Mouse (Mus musculus): Measurements from ENCODE around the gene Slc7a7. TPM values are rescaled to one million over a fixed set of nuclear protein-coding genes. Genes with fewer than 3 reads are reported as not detected.
"Not testable (repeated sequence)": the region's sequence is repeated elsewhere in the genome, so short reads cannot be mapped to it uniquely, and the experiment has no call there.

Slc7a7 gene
- total RNA-seq, 2 experiments from 2014 or later: 2.9 to 3.4 TPM

DNA sequence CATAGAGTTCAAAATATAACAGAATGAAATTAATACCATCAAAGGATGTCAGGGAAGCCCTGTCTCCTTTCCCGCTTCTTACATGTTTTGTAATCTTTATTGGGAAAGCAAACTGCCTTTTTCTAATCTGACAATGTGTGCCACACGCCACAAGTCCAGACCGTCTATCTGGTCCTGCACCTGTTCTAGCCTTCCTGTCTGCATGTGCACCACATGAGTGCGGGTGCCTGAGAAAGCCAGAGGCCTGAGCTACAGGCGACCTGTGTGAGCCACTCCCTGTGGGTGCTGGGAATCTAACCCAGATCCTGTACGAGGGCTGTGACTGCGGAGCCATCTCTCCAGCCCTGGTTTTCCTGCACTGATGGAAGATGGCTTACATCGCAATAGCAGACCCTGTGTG, 33.2 kb downstream of the Slc7a7 start:
- intact Hi-C loops (cut with DNase I; ENCODE audit: low total_unique reads): no loop called here
- no peak for DNase-seq

DNA sequence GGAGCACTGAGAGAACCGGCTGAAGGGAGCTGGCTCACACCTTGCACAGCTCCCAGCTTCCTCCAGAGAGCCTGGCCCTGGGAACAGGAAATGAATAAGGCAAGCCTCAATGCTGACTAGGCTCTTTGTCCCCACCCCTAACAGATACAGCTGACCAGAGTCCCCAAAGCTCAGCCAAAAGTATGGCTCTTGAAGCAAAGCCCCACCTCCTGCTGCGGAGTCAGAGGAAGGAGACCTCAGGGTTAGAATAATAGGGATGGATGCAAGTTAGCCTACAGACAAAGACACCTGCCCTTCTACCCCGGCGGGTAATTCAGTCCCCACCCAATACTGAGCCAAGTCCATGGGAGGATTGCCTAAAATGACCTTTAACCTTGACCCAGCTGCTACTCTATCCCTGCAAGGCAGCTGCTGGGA, 34.2 kb downstream of the Slc7a7 start:
- DNase-seq: no peak
- intact Hi-C loops (cut with DNase I; ENCODE audit: low total_unique reads): no loop called here

DNA sequence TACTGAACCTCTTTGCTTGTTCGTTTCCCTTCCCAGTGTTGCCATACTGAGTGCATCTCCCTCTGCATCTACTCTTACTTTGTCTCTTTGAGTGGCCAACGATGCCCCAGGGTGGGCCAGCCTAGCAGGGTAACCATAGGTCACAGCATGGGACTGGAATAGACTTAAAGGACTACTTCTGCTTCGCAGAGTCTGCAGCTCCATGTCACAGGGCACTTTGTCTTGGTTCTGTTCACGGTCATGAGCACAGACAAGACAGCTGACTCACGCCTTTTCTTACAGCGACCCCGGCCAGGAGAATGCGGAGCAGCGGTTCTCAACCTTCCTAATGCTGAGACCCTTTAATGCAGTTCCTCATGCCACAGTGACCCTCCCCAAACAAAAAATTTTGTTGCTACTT, 34.9 kb downstream of the Slc7a7 start:
- intact Hi-C loops (cut with DNase I; ENCODE audit: low total_unique reads): no loop called here
- no peak for DNase-seq

DNA sequence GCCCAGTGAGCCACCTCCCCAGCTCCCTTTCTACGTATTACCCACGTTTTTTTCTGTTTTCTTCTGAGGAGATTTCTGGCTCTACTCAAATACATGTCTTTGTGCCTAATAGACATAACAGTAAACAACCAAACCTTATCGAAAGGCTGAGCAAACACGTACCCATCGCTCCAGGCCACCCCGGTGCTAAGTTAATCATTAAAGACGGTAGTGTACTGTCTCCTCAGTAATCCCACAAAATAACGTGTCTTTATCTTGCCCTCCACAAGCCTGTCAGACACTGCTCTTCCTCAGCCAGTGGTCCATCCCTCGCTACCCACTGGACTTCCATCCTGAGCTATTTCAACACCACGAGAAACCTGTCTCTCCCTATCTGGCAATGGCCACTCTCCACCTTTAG, 35.8 kb downstream of the Slc7a7 start:
- intact Hi-C loops (cut with DNase I; ENCODE audit: low total_unique reads): no loop called here
- DNase-seq: no peak

DNA sequence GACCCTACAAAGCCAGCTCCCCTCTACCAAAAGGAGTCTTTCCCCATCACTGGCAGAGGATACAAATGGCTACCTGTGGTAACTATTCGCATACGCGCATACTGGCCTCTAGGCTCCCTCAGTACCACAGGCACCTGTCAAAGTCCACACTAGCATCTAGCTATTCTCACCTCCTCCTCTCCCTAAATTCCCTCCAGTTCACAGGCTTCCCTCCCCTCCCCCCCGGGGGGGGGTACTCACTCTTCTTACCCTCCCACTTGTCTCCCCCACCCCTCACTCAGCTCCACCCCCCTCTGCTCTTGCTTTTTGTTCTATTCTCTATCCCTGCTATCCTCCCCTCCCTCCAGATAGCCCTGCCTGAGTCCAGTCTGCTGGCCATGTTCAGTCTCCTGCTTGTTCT, 37.0 kb downstream of the Slc7a7 start:
- intact Hi-C loops (cut with DNase I; ENCODE audit: low total_unique reads): no loop called here
- DNase-seq: no peak

DNA sequence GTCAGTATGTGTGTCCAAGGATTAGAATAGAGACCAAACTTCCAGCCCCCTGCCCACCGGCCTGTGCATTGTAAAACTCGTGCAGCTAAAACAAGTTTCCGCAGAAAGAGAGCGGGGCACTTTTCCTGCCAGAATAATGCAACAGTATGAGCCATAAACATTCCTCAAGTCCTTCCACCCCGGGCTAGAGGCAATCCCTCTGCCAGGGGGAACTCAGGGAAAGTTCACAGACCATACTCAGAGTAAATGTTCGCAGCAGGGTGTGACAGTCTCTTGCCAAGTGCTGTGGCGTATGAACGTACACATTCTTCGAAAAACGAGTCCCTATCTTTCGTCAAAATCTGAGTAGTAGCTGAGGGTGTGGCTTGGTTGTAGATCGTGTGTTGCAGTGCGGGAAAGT, 38.0 kb downstream of the Slc7a7 start:
- intact Hi-C loops (cut with DNase I; ENCODE audit: low total_unique reads): no loop called here

DNA sequence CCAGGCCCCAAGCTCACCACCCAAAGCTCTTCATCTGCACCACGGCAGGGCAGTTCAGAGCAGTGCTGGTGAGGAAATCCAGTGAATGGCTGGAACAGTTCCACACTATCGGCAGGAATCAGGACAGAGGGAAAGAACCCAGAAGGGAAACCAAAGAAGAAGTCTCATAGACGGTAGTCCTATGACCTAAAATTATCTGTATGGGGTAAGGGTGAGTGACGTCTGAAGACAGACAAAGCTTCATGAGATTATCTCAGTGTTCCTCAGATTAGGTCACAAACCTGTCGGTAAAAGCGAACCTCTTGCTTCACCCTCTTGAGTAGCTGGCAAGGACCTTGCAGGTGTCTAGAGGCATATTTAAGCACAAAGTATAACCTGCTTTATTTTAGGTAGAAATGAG, 40.4 kb downstream of the Slc7a7 start:
- intact Hi-C loops (cut with DNase I; ENCODE audit: low total_unique reads): no loop called here
- DNase-seq: no peak

More for the DNA sequence above, 38.0 kb downstream of the Slc7a7 start:
- DNase-seq: no peak

DNA sequence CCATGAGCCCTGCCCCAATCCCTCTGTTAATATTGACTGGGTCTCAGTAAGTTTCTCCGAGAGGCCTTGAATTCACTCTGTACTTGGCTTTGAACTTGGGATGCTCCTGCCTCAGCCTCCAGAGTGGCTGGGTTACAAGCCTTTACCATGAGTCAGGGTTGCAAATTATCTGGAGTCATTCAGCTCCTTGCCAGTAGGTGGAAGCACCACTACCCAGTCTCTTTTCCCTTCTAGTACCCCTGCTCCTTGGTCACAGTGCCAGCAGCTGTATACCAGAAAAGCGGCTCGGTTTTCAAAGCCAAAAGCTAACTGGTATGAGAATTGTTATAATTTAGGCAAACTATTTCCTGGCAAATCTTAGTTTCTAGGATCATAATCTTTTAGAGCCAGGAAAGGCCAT, 41.7 kb downstream of the Slc7a7 start:
- intact Hi-C loops (cut with DNase I; ENCODE audit: low total_unique reads): no loop called here
- DNase-seq: no peak

DNA sequence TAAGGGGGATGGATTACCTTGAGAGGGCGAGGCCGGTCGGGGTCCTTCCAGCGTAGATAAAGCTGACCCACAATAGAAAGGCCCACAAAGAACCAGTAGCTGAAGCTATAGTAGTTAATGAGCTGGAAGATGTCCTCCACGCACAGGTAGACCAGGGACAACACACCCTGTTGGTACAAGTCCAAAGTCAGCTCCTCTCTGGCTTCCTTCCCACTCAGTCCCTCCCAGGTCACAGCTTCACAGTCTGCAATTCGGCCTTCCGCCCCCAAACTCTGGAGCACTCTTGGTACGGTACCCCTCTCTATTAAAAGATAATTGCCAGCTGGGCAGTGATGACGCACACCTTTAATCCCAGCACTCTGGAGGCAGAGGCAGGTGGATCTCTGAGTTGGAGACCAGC, 44.7 kb downstream of the Slc7a7 start:
- intact Hi-C loops (cut with DNase I; ENCODE audit: low total_unique reads): no loop called here
- no peak for DNase-seq

DNA sequence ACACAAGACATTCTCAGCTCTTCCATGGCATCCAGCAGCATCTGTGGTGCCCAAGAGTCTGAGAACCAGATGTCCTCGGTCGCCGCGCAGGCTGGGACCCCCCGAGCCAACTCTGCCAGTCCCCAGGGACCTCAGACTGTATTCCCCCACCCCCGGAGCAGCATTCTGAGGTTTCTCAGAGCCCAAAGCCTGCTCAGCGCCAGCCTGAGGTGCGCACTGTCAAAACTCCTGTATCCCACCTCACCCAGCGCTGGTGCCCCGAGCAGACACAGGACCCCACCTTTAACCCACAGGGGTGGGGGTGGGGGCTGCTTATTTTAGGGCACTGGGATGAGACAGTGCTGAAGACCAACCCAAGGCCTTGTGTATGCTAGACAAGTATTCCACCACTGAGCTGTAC, 46.1 kb downstream of the Slc7a7 start:
- no peak for DNase-seq
- intact Hi-C loops (cut with DNase I; ENCODE audit: low total_unique reads): no loop called here

DNA sequence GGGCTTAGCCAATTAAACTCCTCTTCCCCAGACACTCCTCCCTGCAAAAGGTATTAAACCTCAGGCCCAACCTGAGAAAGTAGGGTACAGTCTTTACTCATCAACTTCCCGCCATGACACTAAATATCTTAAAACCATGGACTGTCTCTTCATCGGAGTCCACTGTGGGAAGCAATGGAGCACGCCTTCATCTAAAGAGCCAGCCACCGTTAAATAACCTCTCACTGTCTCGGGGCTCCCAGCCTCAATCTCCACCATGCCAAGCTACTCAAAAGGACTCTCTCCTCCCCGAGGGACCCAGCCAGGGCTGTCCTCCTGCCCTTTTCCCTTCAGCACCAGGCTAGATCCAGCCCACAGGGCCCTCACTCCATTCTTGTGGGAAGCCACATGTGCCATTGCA, 47.0 kb downstream of the Slc7a7 start:
- no peak for DNase-seq
- intact Hi-C loops (cut with DNase I; ENCODE audit: low total_unique reads): no loop called here

DNA sequence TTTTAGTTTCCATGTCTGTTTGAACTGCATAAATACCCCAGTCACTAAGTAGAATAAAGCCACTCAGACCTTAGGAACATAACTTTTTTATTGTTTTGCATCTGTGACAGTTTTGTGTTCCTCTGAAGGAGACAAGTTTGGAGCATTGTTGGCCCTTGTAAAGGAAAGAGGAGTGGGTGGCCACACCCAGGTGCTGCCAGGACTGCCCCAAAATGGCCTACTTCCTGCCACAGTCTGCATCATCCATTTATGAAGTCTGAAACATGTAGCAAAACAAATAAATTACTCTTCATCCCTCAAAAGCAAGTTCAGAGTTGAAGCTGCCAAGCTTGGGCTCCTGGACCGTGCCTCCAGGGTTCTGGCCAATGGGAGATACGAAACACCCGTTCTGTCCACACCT, 48.2 kb downstream of the Slc7a7 start:
- intact Hi-C loops (cut with DNase I; ENCODE audit: low total_unique reads): no loop called here
- no peak for DNase-seq

DNA sequence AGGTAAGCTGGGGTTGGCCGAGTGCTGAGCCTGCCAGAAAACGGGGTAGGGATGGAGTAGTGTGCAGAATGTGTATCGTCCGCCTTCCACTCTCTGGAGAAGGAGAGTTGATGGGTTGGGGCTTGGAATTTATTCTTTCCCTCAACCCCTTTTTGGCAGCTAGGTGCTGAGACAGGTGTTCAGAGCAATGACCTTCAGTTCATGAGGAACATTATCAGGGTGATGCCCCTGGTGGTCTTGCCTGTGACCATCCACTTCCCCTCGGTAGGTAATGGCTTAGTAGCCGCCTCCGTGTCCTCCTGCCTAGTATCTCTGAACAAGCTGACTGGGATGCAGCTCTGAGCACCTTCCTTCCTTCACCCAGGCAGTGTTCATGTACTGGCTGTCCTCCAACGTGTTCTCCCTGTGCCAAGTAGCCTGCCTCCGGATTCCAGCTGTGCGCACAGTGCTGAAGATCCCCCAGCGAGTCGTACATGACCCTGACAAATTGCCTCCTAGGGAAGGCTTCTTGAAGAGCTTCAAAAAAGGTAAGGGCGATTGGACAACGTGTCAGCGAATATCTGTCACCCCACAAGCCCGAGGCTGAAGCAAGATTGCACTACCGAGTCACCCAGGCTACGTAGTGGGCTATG, 50.0 kb downstream of the Slc7a7 start:
- intact Hi-C loops (cut with DNase I; ENCODE audit: low total_unique reads): no loop called here
- DNase-seq: no peak

DNA sequence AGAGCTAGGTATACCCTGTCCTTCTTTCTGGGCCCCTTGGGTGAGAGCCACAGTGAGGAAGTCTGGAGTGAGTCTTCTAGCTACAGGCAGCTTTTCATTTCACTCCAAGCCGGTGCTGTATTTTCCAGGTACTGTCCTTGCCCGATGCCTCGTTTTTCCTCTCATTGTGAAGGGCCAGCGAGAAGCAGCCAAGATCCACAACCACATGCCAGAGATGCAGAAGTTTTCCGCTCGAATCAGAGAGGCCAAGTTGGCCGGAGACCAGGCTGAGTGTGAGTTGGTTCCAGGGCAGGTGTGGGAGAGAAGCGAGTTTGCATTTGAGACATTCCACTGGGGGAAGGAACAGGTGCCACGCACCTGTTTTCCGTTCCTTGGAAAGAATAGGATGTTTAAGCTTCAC, 51.0 kb downstream of the Slc7a7 start:
- intact Hi-C loops (cut with DNase I; ENCODE audit: low total_unique reads): no loop called here
- DNase-seq: no peak

DNA sequence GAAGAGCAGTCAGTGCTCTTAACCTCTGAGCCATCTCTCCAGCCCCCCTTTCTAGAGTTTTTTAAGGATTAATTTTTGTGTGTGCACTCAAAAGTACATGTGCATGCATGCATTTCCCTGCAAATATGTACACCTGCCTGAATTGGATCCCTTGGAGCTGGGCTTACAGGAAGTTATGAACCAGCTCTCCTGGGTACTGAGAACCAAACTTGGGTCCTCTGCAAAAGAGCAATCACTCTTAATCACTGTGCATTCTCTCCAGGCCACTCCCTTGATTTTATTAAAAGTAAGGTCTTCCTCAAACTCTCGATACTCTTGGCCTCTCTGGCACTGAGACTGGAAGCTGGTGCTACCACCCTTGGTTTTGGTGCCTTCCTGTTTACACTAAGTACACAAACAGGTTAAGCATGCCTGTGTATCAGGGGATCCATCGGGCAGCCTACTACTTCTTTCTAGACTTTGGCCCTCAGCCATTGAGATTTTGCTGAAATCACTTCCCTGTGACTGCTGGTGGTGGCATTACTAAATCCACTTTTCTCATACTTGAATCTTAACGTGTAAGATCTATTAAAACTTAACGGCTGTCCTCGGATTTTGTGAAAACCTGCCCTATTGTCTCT, 52.4 kb downstream of the Slc7a7 start:
- intact Hi-C loops (cut with DNase I; ENCODE audit: low total_unique reads): no loop called here
- DNase-seq: no peak

DNA sequence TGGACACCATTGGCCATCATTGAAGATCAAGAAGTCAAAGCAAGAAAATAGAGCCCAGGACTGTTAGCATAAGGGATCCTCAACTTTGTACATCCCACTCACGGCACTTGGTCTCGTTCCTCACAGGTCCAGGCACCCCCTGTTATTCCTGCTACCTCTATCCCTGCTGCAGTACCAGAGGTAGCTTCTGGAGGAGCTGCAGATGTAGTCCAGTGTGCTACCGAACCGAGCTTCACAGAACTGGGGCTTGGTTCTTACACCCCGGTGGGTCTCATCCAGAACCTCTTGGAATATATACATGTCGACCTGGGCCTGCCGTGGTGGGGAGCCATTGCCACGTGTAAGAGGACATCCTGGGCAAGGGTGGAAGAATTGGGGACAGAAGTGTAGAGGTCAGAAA, 54.4 kb downstream of the Slc7a7 start:
- intact Hi-C loops (cut with DNase I; ENCODE audit: low total_unique reads): no loop called here
- no peak for DNase-seq

DNA sequence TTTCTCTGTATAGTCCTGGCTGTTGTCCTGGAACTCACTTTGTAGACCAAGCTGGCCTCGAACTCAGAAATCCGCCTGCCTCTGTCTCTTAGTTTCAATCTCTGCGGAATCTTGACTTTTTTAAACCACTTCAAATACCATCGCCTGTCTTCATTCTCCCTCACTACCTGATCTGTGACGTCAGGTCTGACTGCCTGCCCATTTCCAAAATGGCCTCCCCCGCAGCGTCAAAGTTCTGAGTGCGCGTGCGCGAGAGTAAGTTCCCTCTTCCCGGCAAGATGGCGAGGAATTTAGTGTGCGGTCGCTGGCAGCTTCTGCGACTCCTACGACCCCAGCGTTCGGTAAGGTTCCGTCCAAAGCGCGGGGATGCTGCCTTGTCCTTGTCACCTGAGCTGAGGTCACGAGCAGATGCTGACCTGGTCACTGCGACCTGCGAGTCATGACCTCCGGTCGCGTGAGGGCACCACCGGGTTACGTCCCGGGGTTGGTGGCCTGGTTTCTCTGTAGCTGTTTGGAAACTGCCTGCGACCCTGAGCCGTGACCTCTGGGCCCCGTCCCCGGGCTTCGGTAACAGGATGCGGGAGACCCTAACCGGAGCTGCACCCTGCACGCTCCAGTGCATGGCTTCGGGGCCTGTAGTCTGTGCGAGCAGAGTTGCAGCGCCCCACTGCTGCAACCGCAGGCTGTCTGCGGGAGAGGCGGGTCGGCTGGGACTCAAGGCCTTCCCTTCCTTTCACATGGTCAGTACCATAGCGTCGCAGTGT, 56.8 kb downstream of the Slc7a7 start, which contains the start of gene Oxa1l:
Gene Oxa1l (plus strand): TSS at position 258 of the 764 bp plus-strand sequence.
- peak; percentile 95 for DNase-seq

DNA sequence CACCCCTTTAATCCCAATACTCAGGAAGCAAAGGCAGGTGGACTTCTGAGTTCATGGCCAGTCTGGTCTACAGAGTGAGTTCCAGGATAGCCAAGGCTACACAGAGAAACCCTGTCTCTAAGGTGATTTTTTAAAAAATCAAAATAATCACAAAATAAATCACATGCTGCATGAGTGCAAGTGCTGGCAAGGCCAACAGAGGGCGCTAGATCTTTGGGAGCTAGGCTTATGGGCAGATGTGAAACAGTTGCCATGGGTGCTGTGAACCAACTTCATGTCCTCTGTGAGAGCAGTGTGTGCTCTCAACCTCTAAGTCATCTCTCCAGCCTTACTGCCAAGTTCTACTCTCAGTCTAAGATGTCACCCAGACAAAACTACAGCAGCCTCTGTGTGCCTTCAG, 63.2 kb downstream of the Slc7a7 start:
- DNase-seq: no peak
- intact Hi-C loops (cut with DNase I; ENCODE audit: low total_unique reads): no loop called here

More for the DNA sequence above, 56.8 kb downstream of the Slc7a7 start, which contains the start of gene Oxa1l:
- intact Hi-C loops (cut with DNase I; ENCODE audit: low total_unique reads): no loop called here

DNA sequence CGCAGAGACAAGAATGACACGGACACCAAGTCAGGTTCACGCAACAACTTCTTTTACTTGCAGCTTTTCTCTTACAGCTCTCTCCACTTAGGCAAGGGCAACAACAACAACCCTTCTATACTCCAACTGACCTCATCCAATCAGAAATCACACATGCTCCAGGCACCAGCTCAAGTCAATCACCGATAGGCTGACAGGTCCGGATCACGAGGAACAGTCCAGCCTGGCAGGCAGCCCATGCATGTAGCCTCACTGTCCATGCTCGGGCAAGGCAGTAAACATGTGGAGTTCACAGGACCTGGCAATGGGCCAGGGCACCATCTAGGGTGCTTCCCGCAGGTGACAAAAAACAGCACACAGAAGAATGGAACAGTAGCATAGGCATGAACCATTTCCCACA, 65.3 kb downstream of the Slc7a7 start:
- no peak for DNase-seq
- intact Hi-C loops (cut with DNase I; ENCODE audit: low total_unique reads): no loop called here

DNA sequence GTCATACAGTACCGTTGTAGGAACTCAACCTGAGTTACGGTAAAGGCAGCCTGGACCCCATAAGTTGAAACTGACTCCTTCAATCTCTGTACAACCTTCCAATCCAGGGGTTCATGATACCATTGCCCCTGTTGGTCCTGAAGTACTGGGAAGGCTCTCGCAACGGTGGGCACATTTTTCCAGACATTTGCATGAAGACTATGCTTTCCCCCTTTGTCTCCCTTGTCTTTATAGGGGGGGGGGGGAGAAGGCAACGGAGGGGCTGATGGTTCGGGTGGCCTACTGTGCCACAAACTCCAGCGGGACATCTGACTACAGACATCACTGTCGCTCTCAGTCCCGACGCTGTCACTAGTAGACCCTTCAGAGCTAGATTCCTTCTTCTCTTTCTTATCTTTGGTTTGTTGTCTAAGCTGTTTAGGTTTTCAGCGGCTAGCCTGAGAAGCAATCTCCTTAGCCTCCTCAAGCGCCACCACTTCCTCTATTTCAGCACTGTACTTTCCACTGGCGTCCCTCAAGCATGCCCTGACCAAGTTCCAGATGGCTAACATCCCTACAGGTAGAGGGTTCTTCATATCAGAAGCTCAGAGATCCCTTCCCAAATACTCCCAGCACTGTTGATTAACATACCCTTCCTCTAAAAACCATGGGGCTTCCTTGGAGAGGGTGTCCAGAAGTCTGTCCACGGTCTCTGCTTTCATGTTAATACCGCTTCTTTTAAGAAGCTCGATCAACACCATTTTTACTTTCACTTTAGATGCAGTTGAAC, 66.6 kb downstream of the Slc7a7 start:
- DNase-seq; intact Hi-C loops (cut with DNase I; ENCODE audit: low total_unique reads): not testable (repeated sequence)

All from gastrocnemius, postnatal 14 days (tissue).